Mouse (Mus musculus): ENCODE results near the gene Borcs5.
A peak's percentile ranks its signal among the peaks of the same experiment; 100 is the strongest.

Gene Borcs5

DNA sequence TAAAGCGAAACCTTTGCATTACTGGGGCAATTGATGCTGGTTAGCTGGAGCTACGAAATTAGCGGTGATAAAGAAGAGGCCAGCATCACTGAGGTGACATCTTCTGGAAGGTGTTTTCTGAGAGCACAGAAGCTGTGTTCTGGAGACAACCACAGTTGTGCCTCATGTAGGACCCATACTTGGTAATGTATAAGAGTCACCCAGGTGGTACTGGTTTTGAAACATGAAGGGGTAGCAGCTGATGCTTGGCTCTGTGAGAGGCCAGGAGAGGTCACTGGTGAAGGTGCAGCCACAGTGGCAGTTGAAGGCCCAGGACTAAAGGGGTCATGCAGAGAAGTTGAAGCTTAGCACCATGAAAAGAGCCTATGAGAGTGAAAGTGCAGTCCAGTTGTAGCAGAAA lies at the start of gene Borcs5:
TSS of gene Borcs5 (plus strand) at position 301 of the 400 bp plus-strand sequence.
- no peak for DNase-seq

DNA sequence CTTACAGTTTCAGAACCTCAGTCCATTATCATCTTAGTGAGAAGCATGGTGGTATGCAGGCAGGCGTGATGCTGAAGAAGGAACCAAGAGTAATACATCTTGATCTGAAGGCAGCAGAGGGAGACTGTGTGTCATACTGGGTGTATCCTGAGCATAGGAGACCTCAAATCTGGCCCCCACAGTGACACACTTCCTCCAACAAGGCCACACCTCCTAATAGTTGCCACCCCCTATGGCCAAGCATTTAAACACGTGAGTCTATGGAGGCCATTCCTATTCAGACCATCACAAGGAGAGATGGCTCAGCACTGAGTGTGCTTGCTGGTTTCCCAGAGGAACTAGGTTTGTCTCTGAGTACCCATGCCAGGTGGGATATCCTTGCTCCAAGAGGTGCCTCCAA lies 47.7 kb upstream of the Borcs5 start:
- DNase-seq = no peak

DNA sequence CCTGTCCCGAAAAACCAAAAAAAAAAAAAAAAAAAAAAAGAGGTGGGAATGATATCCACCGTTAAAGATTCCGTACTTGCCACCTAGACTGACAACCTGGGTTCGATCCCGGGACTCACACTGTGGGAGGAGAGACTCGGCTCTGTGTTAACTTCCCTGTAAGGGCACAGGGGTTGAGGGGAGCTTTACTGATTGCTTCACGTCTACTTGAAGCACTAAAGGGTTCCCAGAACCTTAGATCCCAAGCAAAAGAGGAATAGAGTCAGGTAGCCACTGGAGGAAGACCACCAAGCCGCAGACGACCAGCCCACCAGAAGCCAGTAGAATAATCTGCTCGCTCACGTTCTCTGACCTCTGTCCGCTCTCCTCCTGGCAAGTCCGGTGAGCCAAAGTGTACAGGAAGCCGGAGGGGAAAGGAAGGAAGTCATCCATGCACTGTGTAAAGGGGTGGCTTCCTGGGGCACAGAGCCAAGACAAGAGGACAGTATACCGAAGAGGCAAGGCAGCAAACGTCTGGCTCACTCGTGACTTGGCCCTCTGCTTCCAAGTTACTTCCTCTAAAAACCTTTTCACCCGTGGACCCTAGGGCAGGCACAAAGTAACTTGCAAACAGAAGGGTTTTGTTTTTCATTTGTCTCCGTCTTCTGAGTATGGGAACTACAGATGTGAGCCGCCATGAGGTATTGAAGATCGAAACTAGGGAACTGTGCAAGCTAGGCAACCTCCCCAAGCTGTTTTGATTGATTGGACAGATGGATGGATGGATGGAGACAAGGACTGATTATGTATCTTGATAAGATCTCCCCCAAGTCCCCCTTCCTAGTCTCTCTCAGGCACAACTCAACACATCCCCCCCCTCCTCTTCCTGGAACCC lies 44.5 kb upstream of the Borcs5 start:
- peak; percentile 91 for DNase-seq

DNA sequence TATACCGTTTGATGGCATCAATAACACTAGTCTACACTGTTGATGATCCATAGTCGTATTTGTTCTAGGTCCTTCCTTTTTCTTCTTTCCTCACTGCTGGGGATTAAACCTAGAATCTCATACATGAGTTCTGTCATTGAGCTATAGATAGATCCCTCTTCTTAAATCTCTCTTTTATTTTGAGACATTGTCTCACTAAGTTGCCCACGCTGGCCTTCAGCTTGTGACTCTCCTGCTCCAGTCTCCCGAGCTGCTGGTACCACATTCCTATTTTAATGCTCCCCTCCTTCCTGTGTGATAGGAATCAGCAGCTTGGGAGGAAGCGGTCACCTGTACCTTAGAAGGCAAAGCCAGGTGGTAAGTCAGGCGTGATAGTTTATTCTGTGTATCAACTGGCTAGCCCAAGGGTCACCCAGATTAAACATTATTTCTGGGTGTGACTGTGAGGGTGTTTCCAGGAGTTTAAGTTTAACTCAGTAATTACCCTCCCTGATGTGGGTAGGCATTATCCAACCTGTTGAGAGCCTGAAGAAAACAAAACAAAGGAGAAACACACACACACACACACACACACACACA lies 41.6 kb upstream of the Borcs5 start:
- DNase-seq = peak; percentile 94

DNA sequence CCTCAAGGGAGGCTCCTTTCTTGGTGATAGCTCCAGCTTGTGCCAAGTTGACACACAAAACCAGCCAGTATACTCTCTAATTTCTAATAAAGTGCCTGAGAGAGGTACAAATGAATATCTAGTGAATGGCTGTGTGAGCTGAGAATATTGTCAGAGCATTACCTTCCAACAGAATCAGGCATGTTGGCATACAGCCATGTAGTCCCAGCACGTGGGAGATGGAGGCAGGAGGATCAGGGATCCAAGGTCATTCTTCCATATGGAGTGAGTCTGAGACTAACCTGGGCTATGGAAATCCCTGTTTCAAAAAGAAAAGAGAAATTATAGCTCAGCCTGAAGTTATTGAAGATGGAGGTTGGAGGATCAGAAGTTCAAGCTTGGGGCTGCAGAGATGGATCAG lies 40.1 kb upstream of the Borcs5 start:
- peak; percentile 53 for DNase-seq

GRCm38 (mm10) chr6:134601130-134601529 lies 38.2 kb upstream of the Borcs5 start:
- DNase-seq = peak; percentile 49

DNA sequence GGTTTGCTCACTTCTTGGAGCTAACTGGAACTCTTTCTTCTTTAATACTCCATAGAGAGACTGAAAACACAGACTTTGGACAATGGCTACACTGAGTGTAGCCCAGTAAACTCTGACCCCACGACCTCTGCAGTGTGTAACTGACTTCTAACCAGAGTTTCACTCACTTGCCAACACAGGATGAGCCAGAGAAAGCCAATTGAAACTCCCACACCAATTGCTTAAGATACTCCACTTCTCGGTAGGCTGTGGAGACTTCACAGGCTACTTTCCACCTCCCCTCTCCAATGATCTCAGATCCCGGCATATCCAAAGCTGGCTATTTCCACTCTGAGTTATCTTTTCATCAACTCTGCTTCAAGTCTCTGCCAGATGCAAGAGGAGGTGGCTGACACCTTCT lies 37.5 kb upstream of the Borcs5 start:
- DNase-seq = peak; percentile 90

- DNase-seq = peak; percentile 84
Observed at GRCm38 (mm10) chr6:134602371-134603003, 36.8 kb upstream of the Borcs5 start.

GRCm38 (mm10) chr6:134605196-134605595 lies 34.1 kb upstream of the Borcs5 start:
- DNase-seq = no peak

GRCm38 (mm10) chr6:134606540-134606939 lies 32.8 kb upstream of the Borcs5 start:
- peak; percentile 87 for DNase-seq

DNA sequence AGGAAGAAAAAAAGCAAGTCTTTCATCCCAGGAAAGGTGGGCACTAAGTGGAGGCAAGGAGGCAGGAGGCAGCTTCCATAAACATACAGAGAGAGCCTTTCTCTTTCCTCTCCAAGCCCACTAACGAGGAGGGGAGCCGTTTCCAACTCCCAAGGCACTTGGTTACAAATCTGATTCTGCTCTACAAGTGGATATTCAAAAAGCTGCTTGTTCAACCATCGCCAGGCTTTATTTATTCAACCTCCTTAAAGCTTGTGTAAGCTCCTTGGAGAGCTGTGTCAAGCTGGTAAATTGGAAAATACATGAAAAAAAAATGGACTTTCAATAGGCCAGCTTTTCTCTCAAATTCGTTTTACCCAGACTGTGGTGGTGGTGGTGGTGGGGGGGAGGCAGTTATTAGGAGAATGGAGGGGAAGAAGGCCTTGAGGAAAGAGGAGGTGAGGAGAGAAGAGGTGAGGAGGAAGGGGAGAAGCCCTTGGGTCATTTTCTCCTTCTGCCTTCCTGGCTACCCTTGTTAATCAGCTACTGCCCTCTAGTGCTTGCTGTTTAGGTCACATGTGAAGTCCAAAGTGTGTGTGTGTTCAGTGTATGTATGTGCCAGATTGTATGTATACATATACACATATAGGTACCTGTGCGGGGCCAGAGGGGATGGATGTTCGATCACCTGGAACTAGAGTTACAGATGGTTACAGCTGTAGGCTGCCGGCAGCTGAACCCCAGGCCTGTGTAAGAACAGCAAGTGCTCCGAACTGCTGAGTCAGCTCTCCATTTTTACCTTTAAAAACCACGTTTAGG lies 32.2 kb upstream of the Borcs5 start:
- peak; percentile 80 for DNase-seq

DNA sequence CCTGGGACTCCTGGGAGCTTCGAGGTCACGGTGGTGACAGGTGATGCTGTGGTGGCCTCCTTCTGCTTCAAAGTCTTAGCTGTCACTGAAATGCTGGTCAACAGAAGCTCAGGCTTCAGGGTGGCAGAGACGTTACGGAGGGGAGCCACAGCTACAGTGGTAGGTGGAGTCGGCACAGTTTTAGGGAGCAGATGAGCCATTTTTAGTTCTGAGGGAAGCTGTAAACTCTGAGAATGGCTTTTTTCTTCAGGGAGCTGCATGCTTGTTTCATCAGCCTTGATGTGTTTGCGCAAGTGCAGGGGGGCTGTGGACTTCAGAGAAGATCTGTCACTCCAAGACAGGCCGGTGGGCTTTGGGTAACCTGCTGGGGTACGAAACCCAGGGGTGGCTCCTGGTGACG lies 28.9 kb upstream of the Borcs5 start:
- no peak for DNase-seq

DNA sequence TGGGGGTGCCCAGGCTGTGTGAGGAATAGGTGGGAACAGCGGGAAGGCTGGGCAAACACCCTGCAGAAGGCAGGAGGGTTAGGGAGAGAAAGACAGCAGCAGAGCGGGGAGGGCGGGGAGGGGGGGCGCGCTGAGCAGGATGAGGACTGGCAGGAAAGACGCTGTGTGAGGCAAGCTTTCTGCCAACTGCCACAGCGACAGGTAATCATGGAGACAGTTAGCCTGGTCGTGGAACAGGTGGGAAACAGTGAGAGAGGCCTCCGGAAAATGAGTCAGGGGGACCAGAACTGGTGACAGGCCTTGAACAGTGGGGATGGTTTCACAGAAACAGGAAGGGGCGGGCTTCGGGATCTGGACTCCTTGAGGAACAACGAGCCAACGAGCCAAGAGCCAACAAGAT lies 27.4 kb upstream of the Borcs5 start:
- DNase-seq = no peak

GRCm38 (mm10) chr6:134614322-134614721 lies 25.0 kb upstream of the Borcs5 start:
- no peak for DNase-seq

DNA sequence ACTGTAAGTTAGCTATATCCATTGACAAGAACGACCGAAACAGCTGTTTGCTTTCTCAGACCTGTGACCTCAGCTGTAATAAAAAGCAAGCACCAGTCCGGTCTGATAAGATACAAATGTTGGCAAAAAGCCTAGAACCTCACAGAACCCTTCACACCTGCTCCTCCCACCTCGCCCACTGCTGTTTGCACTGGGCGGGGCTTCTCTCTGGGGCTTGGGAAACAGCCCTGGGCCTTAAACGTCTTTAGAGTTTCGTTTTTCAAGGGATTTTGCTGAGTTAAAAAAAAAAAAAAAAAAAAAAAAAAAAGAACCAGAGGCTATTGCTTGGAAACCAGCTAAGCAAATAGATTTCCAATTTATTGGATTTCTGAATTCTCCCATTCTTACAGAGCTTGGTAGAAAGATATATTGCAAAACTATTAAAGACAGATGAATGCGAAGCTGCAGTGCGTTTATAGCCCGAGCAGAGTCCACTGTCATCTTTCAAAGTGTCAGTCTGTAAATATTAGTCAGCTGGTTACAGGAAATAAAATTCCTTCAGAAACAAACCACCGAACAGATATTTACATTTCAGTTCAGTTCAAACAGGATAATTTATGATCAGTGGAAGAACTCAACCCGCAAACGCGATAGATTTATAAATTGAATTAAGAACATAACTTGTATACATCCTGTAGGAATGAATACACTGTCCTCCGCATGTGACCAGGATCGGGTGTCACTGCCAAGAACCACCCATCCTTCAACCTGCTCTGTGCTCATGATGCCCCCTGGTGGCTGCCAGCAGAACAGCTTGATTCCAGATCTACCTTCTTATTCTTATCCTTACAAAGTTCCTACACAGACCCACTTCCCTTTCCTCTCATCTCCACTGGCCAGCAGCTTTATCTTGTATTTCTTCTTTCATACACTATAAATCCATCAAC lies 24.3 kb upstream of the Borcs5 start:
- peak; percentile 90 for DNase-seq

- DNase-seq = no peak
Observed at GRCm38 (mm10) chr6:134617589-134617988, 21.7 kb upstream of the Borcs5 start.

GRCm38 (mm10) chr6:134620129-134620528 lies 19.2 kb upstream of the Borcs5 start:
- DNase-seq = no peak

GRCm38 (mm10) chr6:134620846-134621551 lies 18.3 kb upstream of the Borcs5 start:
- DNase-seq = no peak

- peak; percentile 36 for DNase-seq
Observed at GRCm38 (mm10) chr6:134621552-134621949, 17.8 kb upstream of the Borcs5 start.

- no peak for DNase-seq
Observed at GRCm38 (mm10) chr6:134625431-134625830, 13.9 kb upstream of the Borcs5 start.

GRCm38 (mm10) chr6:134626564-134626963 lies 12.7 kb upstream of the Borcs5 start:
- DNase-seq = no peak
